Mouse (Mus musculus) lung, embryonic 16.5 days (tissue): ENCODE results near the gene Rap1b. TPM values are rescaled to one million over a fixed set of nuclear protein-coding genes. Genes with fewer than 3 reads are reported as not detected.
A peak's percentile ranks its signal among the peaks of the same experiment; 100 is the strongest.

Experiments used
- ATAC-seq: fragments of 200-750 bp; cut with Nextera tagmentation; 2 replicates; pipeline ENCODE4 v1.8.0; 2017; ENCODE audit warnings: low read depth, mild to moderate bottlenecking, moderate library complexity
- H3K27ac ChIP-seq: fragments of 300-500 bp; sonication (generic); 2 replicates; pipeline ENCODE4 v1.5.1; 2014; ENCODE audit warnings: mild to moderate bottlenecking, control low read depth, low read length
- H3K27me3 ChIP-seq: fragments of 300-500 bp; sonication (generic); 2 replicates; pipeline ENCODE4 v1.6.1; 2014; ENCODE audit warnings: low read depth, low read length, mixed read lengths; ENCODE audit not compliant: control insufficient read depth, insufficient read depth
- H3K36me3 ChIP-seq: fragments of 300-500 bp; sonication (generic); 2 replicates; pipeline ENCODE4 v1.6.1; 2014; ENCODE audit warnings: low read length; ENCODE audit not compliant: control insufficient read depth, insufficient read depth
- H3K4me1 ChIP-seq: fragments of 300-500 bp; sonication (generic); replicated peaks from 2 replicates; pipeline ENCODE4 v1.6.1; 2014; ENCODE audit warnings: low read length, mixed read lengths; ENCODE audit not compliant: control insufficient read depth, insufficient read depth
- H3K4me2 ChIP-seq: fragments of 300-500 bp; sonication (generic); 2 replicates; pipeline ENCODE4 v1.6.1; 2014; ENCODE audit warnings: low read depth, low read length, control low read depth
- H3K4me3 ChIP-seq: fragments of 300-500 bp; sonication (generic); 2 replicates; pipeline ENCODE4 v1.5.1; 2014; ENCODE audit warnings: mild to moderate bottlenecking, low read length, control low read depth
- H3K9ac ChIP-seq: fragments of 300-500 bp; sonication (generic); 2 replicates; pipeline ENCODE4 v1.6.1; 2014; ENCODE audit warnings: low read length, control low read depth
- H3K9me3 ChIP-seq: fragments of 300-500 bp; sonication (generic); 2 replicates; pipeline ENCODE4 v1.6.1; 2016; ENCODE audit warnings: low read length; ENCODE audit not compliant: control insufficient read depth
- WGBS: fragments of 180-500 bp; shearing (Covaris S2); extraction: QIAGEN DNeasy Blood & Tissue Kit; methylation state at CpG from one replicate; pipeline ENCODE4 v1.1.7; 2014; 5-methylcytosine and 5-hydroxymethylcytosine counted together
- polyA plus RNA-seq: library from polyadenylated mRNA; unstranded; fragments of >200 nt; fragmentation: Nextera tagmentation; extraction: Ambion mirVana; gene quantifications from 2 replicates; pipeline ENCODE4 v1.2.1, GENCODE M21; 2015

Rap1b gene
- polyA plus RNA-seq, 1 experiment from 2014 or later = 215 TPM

DNA sequence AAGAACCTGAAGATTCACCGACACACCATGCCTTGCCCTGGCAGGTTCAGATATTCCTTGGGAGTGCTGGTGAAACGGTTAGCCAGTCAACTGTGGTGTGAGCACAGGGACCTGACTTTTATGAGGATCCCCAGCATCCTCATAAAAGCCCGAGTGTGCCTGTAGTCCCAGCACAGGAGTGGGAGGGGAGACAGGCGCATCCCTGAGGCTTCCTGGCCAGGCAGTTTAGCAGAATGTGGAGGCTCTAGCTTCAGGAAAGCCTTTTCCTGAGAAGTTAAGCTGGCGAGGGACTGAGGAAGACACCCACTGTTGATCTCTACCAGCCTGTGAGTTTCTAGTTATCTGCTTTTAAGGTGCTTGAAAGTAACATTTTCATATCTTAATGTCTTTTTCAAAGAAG is 10.4 kb downstream of the Rap1b start:
- WGBS = 64% methylated on average over 5 of the region's 5 CpGs
- H3K4me2 ChIP-seq = no peak overlapping the region
- peaks cover 18% of the 10 kb centered on the region; the same call in 1 of the 2 replicates for H3K4me1 ChIP-seq
- H3K36me3 ChIP-seq = no peaks in the 10 kb centered on the region; the same call in 1 of the 2 replicates
- no peak for ATAC-seq
- H3K4me3 ChIP-seq = no peak overlapping the region
- no peak overlapping the region for H3K9ac ChIP-seq
- no peaks in the 10 kb centered on the region for H3K27me3 ChIP-seq
- no peaks in the 10 kb centered on the region for H3K9me3 ChIP-seq
- H3K27ac ChIP-seq = no peak overlapping the region

DNA sequence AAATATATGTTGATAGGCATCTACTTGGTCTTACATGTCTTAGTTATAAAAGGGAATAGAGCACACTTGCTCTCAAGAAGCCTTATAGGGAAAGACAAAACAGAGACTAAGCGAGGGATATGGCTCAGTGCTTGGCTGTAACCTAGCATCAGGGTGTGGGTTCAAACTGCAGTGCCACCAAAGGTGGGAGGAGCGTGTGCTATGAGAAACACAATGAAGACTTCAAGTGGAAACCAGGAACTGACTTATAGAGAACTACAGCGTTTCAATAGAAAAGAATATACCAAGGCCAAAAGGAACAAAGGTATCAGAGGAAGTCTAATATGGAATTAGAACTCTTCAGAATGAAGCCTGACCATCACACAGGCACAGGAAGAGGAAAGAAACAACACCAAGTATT is 15.0 kb downstream of the Rap1b start:
- no peaks in the 10 kb centered on the region for H3K27me3 ChIP-seq
- no peak overlapping the region for H3K4me2 ChIP-seq
- ATAC-seq = no peak
- no peak overlapping the region for H3K27ac ChIP-seq
- WGBS = 66% methylated on average over 3 of the region's 3 CpGs
- H3K4me1 ChIP-seq = peaks cover 16% of the 10 kb centered on the region
- H3K9me3 ChIP-seq = no peaks in the 10 kb centered on the region
- no peaks in the 10 kb centered on the region for H3K36me3 ChIP-seq
- H3K4me3 ChIP-seq = no peak overlapping the region
- no peak overlapping the region for H3K9ac ChIP-seq

DNA sequence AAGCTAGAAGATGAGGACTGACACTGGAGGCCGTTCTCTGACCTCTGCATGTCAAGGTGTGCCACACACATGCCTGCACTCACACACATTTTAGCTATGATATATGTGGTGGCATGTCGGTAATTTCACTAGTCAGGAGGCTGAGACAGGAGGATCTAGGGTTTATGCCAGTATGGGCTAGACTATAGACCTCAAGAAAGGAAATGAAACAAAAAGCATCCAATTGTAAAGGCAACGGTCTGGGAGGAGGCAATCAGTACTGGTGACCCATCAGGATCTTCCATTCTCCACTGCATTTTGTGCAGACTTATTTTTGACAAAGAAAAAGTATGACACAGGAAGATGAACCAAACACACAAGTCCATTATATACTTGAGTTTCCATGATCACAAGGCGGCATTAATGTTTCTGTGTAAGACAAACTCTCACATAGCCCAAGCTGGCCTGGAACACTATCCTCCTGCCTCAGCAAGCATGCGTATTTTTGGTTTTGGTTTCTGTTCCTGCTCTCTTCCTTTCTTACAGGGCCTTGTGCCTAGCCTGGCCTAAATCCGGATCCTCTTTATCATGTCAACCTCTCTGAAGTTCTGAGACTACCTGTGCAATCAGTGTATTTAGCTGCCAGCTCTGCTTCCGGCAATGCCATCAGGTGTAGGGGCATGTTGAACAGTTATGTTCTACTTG is 16.2 kb downstream of the Rap1b start:
- Histone ChIP-seq H3K4me3 (no peak overlapping the region), H3K27ac (no peak overlapping the region), H3K27me3 (no peaks in the 10 kb centered on the region), H3K36me3 (no peaks in the 10 kb centered on the region), H3K9me3 (no peaks in the 10 kb centered on the region), H3K9ac (no peak overlapping the region), H3K4me2 (no peak overlapping the region), H3K4me1 (peaks cover 12% of the 10 kb centered on the region)
- no peak for ATAC-seq
- WGBS = 85% methylated on average over 7 of the region's 7 CpGs

DNA sequence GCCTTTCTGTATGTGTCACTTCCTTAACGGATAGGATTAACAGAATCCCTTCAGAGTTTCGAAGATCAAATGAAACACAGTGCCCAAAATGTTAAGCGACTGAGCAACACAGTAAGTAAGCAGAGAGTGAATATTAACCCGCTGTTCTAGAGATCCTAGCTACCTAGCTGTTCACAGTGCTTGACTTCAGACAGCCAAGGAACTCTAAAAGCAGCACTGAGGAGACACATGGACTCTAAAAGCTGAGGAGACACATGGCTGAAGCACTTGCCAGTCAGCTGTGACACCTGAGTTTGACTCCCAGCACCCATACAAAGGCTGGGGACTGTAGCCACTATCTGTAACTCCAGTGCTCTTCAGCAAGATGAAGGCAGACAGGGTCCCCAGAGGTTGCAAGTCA is 16.8 kb downstream of the Rap1b start:
- Histone ChIP-seq H3K9ac (no peak overlapping the region), H3K27me3 (no peaks in the 10 kb centered on the region), H3K9me3 (no peaks in the 10 kb centered on the region), H3K36me3 (no peaks in the 10 kb centered on the region), H3K4me3 (no peak overlapping the region), H3K27ac (no peak overlapping the region), H3K4me1 (peaks cover 12% of the 10 kb centered on the region), H3K4me2 (no peak overlapping the region)
- 73% methylated on average over 4 of the region's 4 CpGs for WGBS
- ATAC-seq = no peak

DNA sequence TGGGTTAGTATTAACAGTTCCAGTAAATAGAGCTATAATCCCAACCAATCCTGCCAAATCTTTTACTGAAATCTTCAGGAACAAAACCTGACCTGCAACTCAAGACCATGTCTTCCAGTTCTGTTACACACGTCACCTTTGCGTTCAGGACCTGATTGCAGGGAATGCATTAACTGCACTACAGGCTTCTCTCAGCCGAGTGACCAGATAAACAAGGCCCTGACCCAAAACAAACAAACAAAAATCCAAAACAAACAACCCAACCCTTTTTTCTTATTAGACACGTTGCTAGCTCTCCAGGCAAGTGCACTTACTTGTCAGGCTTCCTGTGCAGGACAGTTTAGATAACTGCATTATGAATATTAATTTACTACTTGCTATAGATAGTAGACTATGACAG is 17.3 kb downstream of the Rap1b start:
- Histone ChIP-seq H3K36me3 (peaks cover under 1% of the 10 kb centered on the region), H3K27ac (no peak overlapping the region), H3K9me3 (no peaks in the 10 kb centered on the region), H3K4me2 (no peak overlapping the region), H3K9ac (no peak overlapping the region), H3K4me3 (no peak overlapping the region), H3K27me3 (no peaks in the 10 kb centered on the region), H3K4me1 (peaks cover 12% of the 10 kb centered on the region)
- 53% methylated on average over 4 of the region's 4 CpGs for WGBS
- no peak for ATAC-seq

DNA sequence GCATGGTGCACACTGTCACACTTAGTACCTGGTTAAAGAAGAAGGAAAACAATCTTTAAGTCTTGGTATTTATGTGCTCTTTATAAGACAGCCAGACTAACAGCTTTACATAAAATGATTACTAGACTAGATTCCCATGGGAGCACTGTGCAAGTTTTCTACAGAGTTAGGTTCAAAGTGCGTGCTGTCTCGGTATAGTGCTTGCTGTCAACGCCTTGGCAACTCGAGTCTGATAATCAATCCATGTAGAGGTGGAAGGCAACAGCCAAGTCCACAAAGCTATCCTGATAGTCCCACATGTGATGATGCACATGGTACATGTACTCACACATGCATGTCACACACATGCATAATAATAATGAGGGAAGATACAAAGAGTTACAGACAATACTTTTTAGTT is 21.2 kb downstream of the Rap1b start:
- WGBS = 64% methylated on average over 4 of the region's 4 CpGs
- Histone ChIP-seq H3K4me3 (no peak overlapping the region), H3K4me2 (no peak overlapping the region), H3K27ac (no peak overlapping the region), H3K4me1 (peaks cover 9% of the 10 kb centered on the region), H3K9me3 (no peaks in the 10 kb centered on the region), H3K9ac (no peak overlapping the region), H3K36me3 (peaks cover 28% of the 10 kb centered on the region), H3K27me3 (no peaks in the 10 kb centered on the region)
- ATAC-seq = no peak

DNA sequence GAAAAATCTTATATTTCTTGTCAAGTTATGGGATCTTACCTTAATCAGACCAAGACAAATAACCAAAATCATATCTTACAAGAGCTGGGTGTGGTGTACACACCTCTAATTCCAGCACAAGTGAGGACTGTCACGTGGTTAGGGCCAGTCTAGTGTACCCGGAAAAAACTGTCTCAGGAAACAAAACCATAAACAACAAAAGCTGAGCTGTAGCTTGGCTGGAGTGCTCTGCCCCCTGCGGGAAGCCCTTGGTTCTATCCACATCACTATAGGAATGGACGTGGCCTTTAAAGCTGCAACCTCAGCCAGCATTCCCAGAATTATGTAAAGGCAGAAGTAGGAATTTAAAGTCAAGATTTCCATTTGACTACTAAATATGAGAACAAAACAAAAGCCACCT is 21.7 kb downstream of the Rap1b start:
- H3K36me3 ChIP-seq = peaks cover 30% of the 10 kb centered on the region
- 0 out of 2 replicates have a peak, but pooled peaks have one; percentile 23 for ATAC-seq
- H3K4me2 ChIP-seq = no peak overlapping the region
- no peaks in the 10 kb centered on the region for H3K9me3 ChIP-seq
- whole genome bisulfite sequencing = 60% methylated on average over 4 of the region's 4 CpGs
- no peak overlapping the region for H3K27ac ChIP-seq
- no peak overlapping the region for H3K9ac ChIP-seq
- peaks cover 9% of the 10 kb centered on the region for H3K4me1 ChIP-seq
- H3K27me3 ChIP-seq = no peaks in the 10 kb centered on the region
- H3K4me3 ChIP-seq = no peak overlapping the region

DNA sequence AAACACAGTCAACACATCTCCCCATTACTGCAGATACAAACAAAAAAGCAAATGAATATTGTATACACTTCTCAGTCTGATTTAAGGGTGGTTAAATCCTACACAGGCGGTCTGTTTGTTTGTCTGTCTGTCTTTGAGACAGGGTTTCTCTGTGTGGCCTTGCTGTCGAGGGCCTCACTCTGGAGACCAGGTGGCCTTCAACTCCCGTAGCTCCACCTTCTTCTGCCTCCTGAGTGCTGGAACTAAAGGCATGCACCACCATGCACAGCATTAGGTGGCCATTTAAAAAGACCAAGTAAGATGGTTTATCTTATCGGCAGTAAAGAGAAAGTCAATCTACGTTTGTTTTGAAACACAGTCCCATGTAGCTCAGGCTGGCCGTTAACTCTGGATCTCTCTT is 22.5 kb downstream of the Rap1b start:
- Histone ChIP-seq H3K36me3 (peaks cover 35% of the 10 kb centered on the region), H3K9ac (no peak overlapping the region)
- no peak for ATAC-seq

DNA sequence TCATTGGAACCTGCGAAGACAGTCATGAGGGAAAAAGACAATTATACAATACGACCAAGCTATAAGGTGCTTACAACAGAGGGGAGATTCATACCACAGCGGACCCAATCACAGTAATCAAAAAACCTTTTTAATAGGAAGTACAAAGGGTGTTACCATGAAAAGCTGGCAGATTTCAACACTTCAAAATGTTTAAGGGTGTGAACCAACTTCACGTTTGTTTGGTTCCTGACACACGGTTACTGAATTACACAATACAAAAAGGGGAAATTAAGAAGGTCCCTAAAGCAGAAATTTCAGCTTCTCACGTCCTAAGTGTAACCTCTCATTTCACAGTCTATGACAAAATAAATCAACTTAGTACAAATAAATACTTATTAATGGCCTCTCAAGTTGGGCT is 27.2 kb downstream of the Rap1b start:
- H3K27ac ChIP-seq = no peak overlapping the region
- no peak for ATAC-seq
- H3K4me3 ChIP-seq = no peak overlapping the region
- H3K9me3 ChIP-seq = no peaks in the 10 kb centered on the region
- WGBS = 85% methylated on average over 6 of the region's 6 CpGs
- H3K9ac ChIP-seq = no peak overlapping the region
- H3K4me1 ChIP-seq = no peaks in the 10 kb centered on the region
- H3K36me3 ChIP-seq = peaks cover 65% of the 10 kb centered on the region
- no peaks in the 10 kb centered on the region for H3K27me3 ChIP-seq
- no peak overlapping the region for H3K4me2 ChIP-seq

More for the DNA sequence above, 22.5 kb downstream of the Rap1b start:
- Histone ChIP-seq H3K4me1 (peaks cover 6% of the 10 kb centered on the region), H3K4me2 (no peak overlapping the region), H3K4me3 (no peak overlapping the region), H3K27ac (no peak overlapping the region), H3K27me3 (no peaks in the 10 kb centered on the region), H3K9me3 (no peaks in the 10 kb centered on the region)
- 79% methylated on average over 6 of the region's 6 CpGs for WGBS

DNA sequence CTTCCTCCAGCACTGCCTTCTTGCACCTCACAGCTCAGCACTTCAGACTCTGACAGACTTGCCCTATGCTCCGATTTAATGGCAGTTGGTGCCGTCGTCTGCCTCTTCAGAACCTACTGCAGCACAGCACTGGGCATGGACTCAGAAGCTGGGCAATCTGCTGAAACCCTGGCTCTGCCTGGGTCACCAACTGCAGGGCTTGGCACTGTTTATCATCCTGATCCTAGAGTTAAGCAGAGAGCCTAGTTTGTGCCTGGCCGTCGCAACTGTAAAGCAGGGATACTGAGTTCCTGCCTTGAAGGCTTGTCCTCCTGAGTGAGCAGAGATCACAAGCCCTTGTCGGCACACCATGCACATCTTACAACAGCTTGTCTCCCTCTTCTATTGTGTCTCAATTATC is 29.1 kb downstream of the Rap1b start:
- WGBS = 89% methylated on average over 6 of the region's 6 CpGs
- no peak overlapping the region for H3K4me2 ChIP-seq
- H3K9me3 ChIP-seq = no peaks in the 10 kb centered on the region
- no peak overlapping the region for H3K9ac ChIP-seq
- no peaks in the 10 kb centered on the region for H3K4me1 ChIP-seq
- no peak overlapping the region for H3K27ac ChIP-seq
- no peak for ATAC-seq
- H3K27me3 ChIP-seq = no peaks in the 10 kb centered on the region
- no peak overlapping the region for H3K4me3 ChIP-seq
- peaks cover 56% of the 10 kb centered on the region for H3K36me3 ChIP-seq
